Mouse (Mus musculus) heart, postnatal 0 days (tissue): ENCODE results near the gene Bpifb5.

ENCODE experiments used
- CTCF ChIP-seq: IDR thresholded peaks from 2 replicates; pipeline ENCODE4 v1.5.1; 2016; ENCODE audit warnings: antibody characterized with exemption, control low read depth, low read depth
- EP300 ChIP-seq: IDR thresholded peaks from 2 replicates; pipeline ENCODE4 v1.6.1; 2016; ENCODE audit warnings: antibody characterized with exemption, low read depth

DNA sequence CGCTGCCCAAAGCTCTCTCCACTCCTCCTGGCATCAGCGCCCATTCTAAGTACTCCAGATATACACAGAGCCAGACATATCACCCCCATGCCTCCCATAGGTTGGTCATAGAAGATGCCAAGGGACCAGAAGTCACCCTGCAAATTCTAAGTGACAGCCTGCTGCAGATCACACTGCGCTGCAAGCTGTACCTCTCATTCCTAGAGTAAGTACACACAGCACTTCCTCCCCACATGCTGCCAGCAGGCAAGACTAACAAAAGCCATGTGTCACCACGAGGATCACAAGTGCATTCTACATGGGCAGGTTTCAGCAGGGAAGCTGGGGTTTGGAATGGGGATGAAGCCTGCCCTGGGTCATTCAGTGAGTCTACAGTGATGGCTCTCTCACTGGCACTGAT, 3.4 kb downstream of the Bpifb5 start:
- TF ChIP-seq EP300 (no peak), CTCF (no peak)
